Mouse (Mus musculus): ENCODE data around the gene Inpp5b.
"Not testable (repeated sequence)": the region's sequence is repeated elsewhere in the genome, so short reads cannot be mapped to it uniquely, and the experiment has no call there.

Gene Inpp5b

GRCm38 (mm10) chr4:124741376-124742343 is at the start of gene Inpp5b:
Inpp5b (plus strand) TSS chr4:124741850.
- DNase-seq: peak; percentile 78

DNA sequence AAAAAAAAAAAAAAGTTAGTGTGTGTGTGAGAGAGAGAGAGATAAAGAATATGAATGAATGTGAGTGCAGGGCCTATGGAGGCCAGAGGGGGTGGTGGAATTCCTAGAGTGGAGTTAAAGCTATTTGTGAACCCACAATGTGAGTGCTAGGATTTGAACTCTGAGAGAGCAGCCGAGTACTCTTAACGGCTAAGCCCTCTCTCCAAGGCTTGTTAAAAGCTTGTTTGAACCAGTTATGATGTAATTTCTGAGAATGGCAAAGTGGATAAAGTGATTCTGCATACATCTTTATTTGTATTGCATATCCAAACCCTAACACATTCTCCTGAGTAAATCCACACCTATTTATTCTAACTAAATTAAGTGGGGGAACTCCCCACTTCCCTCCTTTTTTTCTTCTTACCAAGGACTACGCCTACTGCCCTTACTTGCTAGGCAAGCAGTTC is 49.2 kb upstream of the Inpp5b start:
- no peak for DNase-seq

GRCm38 (mm10) chr4:124693135-124693894 is 48.3 kb upstream of the Inpp5b start, which contains the start of gene Utp11:
Utp11 (minus strand) TSS chr4:124693600.
- DNase-seq: peak; percentile 80

DNA sequence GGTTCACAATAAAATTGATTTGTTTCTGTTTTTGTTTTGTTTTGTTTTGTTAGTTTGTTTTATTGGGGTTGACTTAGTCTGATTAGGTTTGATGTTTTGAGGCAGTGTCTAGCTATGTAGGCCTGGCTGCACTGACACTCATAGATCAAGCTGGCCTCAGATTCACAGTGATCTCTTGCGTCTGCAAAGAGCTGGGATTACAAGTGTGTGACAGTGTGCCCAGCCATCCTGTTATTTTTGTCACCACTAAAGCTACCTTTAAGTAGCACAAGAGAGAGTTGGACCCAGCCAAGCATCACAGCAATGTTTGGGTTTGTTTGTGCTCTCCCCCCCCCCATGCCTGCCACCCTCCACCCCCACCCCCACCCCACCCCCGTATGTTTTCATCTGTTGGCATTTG is 47.1 kb upstream of the Inpp5b start:
- DNase-seq: no peak

GRCm38 (mm10) chr4:124695786-124696516 is 45.7 kb upstream of the Inpp5b start:
- no peak for DNase-seq

- DNase-seq: no peak
Observed at GRCm38 (mm10) chr4:124699791-124700190, 41.9 kb upstream of the Inpp5b start.

- no peak for DNase-seq
Observed at GRCm38 (mm10) chr4:124700248-124700971, 41.2 kb upstream of the Inpp5b start, which contains the start of gene Fhl3. Fhl3 (plus strand) TSS chr4:124700701.

DNA sequence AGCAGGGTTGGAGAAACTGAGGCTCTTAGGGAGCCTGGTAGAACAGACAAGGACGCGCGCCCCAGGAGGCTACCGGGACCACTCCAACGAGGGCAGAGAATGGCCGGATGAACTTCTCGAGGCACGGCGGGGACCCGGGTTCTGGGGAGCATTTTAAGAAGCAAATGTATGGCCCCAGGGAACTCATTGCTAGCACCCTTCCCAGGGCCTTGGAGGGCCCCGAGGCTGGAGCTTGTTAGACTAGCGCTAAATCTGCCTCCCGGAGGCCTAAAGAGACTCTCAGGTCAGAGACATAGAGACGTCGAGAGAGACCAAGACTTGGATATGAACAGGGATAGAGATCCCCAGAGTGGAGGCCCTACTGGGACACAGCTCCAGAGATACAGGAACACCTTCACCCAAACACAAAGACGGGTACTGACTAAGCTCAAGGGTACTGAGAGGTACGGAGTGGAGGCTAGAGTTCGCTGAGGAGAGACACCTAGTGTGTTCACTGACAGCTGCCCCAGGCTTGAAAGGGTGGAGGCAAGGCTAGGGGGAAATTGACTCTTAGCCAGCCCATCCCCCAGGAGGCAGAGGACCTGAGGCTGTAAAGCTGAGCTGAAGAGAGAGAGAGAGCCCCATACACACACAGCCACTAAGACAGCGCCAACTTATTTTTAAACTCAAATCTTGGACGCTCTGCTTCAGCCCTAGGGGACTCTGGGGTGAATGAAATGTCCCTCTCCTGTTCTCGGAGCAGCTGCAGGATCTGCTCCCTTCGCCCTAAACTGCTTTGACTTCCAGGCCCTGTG is 40.4 kb upstream of the Inpp5b start:
- DNase-seq: no peak

DNA sequence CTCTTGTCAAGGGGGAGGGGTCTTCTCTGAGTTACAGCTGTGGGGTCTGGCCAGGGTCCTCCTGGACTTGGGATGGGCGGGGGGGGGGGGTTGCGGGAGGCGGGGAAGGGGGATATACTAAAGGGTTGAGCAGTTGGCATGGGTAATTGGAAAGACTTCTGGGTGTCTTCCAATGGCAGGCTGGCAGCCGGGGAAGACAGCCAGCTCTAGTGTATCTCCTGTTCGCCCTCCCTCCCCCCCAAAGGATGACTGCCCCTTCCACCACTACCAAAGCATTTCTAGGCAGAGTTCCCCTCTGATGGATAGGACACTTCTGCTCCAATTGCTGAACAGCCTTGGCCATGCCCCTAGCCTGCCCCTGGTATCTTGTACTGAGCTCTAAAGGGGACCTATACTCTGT is 39.7 kb upstream of the Inpp5b start:
- no peak for DNase-seq

GRCm38 (mm10) chr4:124703406-124703805 is 38.2 kb upstream of the Inpp5b start:
- no peak for DNase-seq

- no peak for DNase-seq
Observed at GRCm38 (mm10) chr4:124703881-124704796, 37.5 kb upstream of the Inpp5b start.

DNA sequence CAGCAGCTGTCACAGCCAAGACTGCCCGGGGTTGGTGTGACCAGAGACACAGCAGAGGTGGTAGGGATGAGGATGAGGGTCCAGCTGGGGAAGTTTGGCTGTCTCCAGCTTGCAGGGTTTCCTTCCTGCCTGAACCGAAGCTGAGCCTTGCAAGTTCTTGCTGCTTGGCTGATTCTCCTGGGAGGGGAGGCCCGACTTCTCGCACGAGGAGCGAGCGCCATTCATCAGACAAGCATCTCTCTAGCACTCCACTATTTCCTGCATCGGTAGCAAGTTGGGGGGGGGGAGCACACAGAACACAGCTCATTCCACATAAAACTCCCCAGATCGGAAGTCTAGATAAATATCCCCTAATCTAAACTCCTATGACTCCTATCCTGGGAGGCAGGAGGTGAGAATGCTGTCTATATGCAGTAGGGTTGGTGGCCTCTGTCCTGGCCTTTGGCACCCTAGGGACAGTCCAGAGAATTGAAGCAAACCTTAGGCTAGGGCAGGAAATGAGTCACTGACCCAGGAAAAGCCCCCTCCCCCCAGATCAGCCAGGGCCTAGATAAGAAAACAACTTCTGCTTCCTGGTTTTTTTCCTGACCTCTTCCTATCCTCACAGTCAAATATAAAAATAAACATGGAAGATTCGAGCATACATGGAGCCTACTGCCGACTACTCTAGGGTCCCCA is 36.7 kb upstream of the Inpp5b start:
- no peak for DNase-seq

DNA sequence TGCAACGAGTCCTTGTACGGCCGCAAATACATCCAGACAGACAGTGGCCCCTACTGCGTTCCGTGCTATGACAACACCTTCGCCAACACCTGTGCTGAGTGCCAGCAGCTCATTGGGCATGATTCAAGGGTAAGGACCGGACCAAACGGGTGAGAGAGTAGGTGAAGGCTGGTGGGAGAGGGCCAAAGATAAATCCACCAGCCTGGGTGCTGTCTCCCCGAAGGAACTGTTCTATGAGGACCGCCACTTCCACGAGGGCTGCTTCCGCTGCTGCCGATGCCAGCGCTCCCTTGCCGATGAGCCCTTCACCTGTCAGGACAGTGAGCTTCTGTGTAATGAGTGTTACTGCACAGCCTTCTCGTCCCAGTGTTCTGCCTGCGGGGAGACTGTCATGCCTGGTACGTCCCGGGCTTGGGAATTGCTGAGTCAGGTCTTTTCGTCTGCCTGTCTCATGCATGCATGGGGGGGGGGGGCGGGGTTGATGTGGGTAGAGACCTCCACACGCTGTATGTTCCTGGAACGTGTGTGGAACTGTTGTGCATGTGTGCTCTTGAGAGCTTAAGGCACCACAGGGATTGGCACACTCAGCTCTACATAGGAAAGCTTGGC is 35.9 kb upstream of the Inpp5b start:
- DNase-seq: no peak

DNA sequence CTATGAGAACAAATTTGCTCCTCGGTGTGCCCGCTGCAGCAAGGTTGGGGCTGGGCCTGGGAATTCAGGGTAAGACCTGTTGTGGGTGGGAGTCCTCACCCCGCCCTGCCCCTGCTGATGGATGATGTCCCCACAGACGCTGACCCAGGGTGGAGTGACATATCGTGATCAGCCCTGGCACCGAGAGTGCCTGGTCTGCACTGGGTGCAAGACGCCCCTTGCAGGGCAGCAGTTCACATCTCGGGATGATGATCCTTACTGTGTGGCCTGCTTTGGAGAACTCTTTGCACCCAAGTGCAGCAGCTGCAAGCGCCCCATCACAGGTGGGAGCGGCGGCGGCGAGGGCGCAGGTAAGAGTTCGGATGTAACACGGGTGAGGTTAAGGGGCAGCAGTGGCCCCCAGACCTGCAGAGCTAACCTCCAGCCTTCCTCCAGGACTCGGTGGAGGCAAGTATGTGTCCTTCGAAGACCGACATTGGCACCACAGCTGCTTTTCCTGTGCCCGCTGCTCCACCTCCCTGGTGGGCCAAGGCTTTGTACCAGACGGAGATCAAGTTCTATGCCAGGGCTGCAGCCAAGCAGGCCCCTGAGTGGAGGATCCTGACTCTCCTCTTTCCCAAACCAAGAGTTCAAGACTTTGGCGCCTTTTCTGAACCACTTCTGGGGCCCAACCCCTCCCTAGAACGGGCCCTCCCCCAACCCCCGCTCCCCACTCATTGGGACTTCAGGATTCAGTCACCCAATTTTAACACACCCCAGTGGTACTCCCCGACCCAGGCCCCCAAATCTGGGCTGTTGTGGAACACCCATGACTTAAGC is 34.1 kb upstream of the Inpp5b start:
- not testable (repeated sequence) for DNase-seq

DNA sequence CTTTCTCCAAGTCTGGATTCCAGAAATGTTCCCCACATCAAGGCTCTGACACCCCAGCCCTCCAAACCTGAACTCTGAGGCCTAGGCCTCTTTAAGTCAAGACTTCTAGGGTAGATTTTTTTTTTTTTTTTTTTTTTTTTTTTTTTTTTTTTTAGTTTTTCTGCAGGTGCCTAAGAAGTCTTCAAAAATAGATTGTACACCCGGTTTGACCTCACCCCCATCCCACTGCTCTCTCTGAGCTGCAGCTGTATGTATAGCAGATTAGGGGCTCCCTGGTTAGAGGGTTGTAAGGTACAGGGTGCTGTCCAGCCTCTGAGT is 33.5 kb upstream of the Inpp5b start:
- not testable (repeated sequence) for DNase-seq

GRCm38 (mm10) chr4:124708518-124709477 is 32.9 kb upstream of the Inpp5b start:
- DNase-seq: peak; percentile 72

DNA sequence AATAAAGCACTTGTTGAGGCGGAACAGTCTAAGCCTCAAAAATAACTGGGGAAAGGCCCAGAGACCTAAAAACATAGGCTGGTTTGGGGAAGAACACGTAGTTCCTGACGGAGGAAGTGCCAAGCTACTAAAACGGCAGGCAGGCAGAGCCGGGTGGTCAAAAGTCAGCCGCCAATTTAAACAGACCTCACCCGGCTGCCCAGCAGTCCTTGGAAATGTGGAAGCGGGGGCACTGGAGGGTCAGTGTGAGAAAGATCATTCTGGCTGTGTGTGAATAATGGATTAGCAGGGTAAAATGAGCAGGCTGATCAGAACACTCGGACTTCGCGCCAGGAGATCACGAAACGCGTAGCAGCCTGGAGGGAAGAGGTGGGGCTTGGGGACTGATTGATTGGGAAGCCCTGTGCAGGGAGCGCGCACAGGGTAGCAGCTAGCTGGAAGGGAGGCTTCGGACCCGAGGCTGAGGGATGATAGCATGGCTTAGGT is 31.6 kb upstream of the Inpp5b start:
- no peak for DNase-seq
